Mouse (Mus musculus): ENCODE data around the gene Mrpl54.

Gene Mrpl54

DNA sequence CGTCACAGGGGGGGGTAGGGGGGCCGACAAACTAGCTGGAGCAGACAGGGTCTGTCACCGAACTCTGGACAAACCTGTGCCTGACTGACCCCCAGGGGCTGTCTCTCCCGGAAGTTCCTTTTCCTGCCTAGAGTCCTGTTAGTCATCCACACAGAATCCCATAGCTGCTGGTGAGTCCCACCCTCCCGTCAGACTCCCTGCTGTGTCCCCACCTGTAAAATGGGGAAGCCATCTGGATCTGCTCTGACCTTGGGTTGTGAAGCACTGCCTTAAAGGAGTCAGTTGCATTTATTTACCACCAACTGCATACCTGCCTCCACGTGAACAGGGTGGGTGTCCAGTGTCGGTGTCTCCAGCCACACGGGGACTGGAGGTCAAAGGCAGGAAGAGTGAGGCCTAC, 27.7 kb upstream of the Mrpl54 start:
- no peak for DNase-seq (ENCODE audit: low spot score in 2 of 2)

DNA sequence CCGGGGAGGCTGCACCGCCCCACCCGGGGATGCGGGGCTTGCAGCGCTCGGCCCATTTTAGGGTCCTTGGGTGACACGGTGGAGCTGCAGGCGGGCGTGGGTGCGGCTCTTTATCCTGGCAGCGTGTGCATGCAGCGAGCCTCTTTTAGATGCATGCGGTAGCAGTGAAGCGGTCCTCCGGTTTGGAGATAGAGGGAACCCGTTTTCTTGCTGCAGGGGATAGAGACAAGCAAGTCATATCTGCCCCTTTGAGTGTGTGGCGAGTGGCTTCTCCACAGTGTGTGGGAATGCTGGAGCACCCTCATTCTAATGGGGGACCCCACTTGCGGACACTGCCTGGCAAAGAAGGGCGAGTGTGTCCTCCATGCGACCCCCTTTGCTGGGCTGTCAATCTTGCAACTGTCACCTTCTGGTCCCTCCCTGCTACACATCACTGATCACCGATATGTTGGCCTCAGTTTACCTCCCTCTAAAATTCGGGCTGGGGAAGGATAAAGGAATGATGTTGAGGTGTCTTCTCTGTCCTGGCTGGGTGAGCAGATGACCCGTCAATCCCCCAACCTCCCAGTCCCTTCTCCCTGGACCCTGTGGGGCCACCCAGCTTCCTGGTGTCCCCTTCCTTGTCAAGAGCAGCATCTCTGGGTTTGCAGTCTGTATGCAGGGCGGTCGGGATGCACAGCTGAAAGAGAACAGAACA, 26.7 kb upstream of the Mrpl54 start:
- DNase-seq (ENCODE audit: low spot score in 2 of 2) = no peak

DNA sequence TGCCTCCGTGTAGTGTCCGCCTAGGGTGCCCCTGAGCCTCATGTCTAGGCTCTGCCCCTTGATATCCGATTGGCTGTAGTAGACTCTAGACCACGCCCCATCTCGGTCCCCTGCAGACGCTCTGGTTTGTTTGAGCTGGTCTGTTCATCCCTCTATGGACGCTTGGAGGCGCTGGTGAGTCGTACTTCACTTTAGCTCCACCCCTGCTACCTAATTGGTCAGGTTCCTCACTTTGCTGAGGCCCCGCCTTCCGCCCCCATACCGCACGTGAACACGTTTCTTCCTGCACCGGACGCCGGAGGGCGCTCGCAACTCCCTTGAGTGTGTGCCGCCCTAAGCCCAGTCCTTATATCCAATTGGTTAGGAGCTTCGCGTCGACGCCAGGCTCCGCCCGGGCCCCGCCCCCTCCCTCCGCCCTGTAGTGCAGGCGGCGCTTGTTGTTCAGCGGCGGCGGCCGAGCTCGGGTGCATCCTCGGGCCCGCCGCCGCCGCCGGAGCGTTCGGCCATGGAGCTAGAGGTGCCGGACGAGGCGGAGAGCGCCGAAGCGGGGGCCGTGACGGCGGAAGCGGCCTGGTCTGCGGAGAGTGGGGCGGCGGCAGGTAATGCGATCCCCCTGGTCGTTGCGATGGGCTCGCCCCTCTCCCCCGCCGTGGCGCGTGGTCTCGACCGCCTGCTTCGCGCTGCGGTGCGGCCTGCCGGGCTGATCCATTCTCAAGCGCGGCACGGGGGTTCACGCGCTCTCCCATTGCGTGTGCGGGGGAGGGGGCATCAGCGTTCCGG, 26.0 kb upstream of the Mrpl54 start, which contains the start of gene Pip5k1c:
Gene Pip5k1c (plus strand): TSS at position 410 of the 780 bp plus-strand sequence.
- DNase-seq (ENCODE audit: low spot score in 2 of 2) = peak; percentile 100

DNA sequence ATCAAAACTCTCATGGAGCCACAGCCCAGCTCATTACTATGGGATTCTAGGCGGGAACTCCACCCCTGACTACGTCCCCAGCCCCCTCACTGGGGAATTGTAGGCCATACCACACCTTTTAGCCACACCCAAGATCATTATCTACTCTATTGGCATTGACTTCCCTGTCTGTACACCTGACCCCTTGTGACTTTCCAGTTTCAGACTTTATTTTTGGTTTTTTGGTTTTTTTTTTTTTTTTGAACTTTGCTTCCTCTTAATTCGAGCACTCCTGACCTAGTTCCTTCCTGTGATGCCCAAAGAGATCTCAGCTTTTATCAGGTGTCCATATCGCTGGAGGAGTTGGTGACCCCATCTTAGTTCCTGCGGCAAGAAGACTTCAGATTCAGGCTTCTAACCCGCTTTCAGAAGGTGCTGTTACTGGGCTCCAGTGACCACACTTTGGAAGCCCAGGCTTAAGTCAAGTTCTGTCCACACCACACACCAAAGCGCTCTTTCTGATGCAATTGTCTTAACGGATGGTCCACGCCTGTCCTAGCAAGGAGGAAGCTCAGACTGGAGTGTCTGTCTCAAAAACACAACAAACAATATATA, 24.9 kb upstream of the Mrpl54 start, which contains the start of gene Tjp3:
Gene Tjp3 (minus strand): TSS at position 71 of the 594 bp plus-strand sequence.
- no peak for DNase-seq (ENCODE audit: low spot score in 2 of 2)

DNA sequence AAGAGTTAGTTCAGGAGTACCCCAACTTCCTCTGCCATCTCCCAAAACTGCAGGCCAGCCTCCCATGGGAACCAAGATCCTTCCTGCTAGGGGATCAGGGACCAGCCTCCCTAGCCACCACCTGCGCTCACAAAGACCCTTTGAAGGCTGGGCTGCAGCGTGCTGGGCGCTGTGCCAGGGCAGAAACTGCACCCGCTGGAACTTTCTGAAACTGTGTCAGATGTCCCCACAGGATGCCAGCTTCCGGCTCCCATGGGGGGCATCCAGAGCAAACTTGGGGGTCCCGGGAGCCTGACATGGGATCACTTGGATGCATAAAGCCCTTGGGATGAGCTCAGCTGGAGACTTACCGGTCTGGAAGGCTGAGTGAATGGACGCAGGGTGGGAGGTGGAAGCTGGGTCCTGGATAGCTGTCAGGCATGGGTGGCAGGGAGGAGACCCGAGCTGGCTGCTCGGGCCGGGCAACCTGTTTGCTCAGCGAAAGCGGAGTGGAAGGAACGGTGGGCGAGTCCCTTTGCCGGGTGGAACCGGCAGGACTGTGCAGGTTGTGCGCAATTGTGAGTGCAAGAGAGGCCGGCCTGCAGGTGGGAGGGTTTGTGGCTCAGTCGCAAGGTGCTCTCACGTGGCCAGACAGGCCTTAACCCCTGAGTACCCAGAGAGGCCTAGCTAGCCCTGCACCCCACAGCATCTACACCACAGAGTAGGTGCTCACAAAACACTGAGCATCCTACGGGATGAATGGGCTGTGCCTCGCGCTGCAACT, 24.1 kb upstream of the Mrpl54 start:
- no peak for DNase-seq (ENCODE audit: low spot score in 2 of 2)

DNA sequence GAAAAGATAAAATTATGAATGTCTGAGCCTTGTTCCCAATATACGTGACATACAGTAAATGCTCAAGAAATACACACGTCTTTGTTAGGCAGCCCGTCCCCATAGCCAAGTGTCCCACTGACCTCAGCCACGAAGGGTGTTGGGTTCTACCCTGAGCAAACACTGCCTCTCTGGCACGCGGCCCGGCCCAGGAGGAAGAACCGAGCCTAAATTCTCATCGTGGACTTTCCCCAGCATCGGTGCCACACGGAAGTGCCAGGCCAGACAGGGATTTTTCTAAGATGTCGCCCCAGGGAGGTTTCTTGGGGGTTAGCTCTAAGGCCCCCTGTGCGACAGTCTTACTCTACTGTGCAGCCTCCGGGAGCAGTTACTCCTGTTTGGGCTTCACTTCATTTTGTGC, 23.1 kb upstream of the Mrpl54 start:
- no peak for DNase-seq (ENCODE audit: low spot score in 2 of 2)

DNA sequence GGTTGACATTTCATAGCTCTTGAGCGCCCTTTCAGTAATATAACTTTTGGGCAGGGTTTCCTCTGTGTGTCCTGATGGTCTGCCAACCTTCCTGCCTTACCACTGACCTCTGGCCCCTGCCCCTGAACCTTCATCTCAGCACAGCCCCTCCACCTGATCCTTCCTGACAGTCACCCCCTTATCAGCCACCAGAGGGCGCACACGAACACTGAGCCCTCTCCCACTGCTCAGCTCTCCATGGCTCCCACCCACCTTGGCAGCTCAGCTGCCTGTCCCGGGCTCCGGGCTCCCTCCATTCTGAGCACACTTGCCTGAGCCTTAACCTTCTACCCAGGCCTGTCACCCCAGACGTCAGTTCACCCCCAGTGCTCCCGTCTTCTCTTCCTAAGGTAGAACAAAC, 22.5 kb upstream of the Mrpl54 start:
- DNase-seq (ENCODE audit: low spot score in 2 of 2) = peak in 1 of 2 experiments; percentile 69

DNA sequence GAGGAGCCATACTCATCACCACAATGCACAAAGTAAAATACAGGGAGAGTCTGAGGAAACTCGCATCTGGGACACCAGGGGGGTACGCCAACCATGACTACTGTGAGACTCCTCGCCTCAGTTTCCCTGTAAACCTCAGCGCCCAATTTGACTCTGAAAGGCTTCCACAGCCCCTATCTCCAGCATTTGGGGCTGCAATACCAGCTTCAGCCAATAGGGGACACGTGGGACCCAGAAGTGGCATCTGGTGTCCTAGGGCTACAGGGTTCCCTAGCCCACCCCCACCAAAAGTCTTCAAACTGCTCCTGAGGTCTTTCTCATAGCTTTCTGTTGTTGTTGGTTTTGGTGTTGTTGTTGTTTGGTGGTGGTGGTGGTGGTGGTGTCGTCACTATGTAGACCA, 21.9 kb upstream of the Mrpl54 start:
- DNase-seq (ENCODE audit: low spot score in 2 of 2) = no peak

DNA sequence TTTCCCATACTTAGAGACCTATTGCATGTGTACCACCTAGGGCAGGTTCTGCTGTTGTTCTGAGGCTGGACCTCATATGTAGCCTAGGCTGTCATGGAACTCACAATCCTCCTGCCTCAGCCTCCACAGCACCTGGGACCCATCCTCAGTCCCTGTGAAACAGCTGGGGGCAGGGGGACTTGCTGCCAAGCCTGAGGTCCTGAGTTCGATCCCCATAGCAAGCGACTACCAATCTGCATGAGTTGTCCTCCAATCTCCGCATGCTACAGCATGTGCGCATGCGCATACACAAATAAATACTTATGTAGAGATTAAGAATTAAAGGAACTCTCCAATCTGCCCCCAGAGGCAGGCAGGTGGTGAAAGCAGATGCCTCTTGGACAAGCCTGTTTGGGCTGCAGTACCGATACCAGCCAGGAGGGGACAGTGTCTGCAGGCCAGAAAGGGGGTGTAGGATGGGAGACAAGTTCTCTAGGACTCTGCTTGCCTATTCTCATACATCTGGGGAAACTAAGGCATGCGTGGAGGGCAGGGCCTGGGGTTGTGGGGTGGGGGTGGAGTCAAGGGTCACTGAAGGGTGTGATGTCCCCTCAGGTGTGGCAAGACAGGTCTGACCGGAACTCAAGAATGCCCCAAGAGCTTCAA, 20.9 kb upstream of the Mrpl54 start:
- no peak for DNase-seq (ENCODE audit: low spot score in 2 of 2)

DNA sequence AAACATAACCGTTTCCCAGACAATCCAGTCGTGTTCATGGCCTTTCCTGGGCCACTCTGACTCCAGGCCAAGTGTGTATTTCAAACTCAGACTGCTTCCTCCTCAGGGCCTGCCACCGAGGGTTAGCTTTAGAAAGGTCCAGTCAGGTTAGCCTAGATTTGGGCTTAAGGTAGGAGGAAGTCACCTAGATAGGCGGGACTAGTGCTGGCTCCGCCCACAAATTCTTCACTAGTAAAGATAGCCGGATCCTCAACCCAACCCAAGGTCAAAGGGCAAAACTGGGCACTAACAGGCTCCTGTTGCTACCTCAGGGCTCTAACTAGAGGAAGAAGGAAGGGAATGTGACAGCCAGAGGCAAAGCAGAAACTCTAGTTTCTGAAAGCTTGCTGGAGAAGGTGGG, 19.9 kb upstream of the Mrpl54 start:
- DNase-seq (ENCODE audit: low spot score in 2 of 2) = no peak

DNA sequence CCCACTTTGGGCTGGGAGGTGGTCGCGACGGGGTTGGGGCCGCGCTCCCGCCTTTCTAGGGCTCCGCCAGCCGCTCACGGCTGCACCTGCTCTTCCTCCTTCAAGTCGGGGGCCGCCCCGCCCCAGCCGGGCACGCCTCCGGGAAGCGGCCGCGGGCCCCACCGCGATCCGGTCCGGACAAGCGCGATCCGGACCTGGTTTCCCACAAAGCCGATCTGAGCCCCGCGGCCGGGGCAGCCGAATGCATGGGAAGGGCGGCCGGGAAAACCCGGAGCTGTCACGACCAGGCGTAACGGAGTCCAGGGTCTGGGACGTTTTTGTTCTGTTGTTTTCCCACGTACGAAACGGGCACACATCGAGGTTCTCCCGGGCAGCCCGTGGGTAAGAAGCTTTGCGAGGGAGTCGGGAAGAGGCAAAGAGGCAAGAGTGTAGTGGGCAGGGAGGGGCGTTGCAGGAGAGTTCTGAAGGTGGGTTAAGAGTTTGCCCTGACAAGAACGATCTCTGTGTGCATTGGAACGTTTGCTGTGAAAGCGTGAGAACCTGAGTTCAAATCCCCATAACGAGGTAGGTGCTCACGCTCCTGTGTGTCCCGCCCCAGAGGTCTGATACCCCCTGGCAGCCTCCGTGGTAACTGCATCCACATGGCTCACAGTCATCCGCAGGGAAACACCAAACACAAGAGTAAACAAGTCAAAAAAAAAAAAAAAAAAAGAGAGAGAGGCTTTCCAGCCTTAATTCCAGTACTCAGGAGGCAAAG, 19.1 kb upstream of the Mrpl54 start:
- peak; percentile 78 to 82 for DNase-seq (ENCODE audit: low spot score in 2 of 2)

DNA sequence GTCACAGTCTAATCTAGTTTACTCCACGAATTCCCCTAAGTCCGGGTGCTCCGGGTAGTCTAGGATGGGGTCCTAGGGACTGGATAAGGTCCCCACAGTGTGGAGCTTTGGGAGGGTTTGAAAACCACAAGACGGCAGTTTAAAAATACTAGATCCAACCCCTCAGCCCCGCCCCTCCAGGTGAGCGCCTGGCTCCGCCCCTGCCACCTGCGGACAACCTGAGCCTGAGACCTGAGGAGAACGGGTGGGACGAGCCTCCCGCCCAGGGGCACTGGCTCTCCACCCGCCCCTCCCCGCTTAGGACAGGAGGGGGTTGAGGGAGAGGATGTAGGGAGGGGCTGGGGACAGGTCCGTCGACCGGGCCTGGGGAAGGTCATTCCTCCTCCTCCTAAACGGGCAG, 18.0 kb upstream of the Mrpl54 start:
- DNase-seq (ENCODE audit: low spot score in 2 of 2) = no peak

DNA sequence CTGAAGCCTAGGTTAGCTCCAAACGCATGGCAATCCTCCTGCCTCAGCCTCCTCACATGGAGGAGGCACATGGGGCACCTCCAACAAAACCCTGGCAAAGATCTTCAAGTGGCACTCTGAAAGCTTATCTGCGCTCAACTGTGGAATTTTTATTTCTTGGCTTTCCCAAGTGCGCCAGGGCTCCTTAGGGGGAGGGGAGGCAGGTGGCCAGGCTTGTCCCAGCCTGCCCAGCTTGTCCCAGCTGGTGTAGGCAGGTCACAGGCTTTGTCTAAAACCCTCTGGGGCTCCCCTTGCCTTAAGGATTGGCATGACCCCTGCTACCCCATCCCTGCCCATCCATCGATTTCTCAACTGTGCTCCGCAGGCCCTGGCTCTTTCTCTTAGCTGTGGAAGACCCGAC, 17.5 kb upstream of the Mrpl54 start:
- no peak for DNase-seq (ENCODE audit: low spot score in 2 of 2)

DNA sequence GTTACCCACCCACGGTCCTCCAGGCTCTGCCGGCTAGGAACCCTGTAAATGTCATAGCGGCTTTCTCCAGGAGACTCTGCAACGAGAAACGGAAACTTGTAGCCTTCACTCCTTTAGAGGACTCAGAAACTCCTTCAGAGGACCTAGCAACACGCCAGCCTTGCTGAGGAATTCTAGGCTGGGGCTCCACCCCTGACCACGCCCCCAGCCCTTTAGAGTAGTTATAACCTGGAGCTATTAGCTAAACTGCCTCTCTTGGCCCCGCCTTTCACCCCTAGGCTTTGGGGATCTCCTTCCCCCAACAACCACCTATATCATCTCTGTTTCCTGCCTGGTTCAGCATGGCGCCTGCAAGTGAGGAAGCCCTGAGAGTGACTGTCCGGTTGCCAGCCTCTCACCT, 12.8 kb upstream of the Mrpl54 start:
- DNase-seq (ENCODE audit: low spot score in 2 of 2) = no peak

DNA sequence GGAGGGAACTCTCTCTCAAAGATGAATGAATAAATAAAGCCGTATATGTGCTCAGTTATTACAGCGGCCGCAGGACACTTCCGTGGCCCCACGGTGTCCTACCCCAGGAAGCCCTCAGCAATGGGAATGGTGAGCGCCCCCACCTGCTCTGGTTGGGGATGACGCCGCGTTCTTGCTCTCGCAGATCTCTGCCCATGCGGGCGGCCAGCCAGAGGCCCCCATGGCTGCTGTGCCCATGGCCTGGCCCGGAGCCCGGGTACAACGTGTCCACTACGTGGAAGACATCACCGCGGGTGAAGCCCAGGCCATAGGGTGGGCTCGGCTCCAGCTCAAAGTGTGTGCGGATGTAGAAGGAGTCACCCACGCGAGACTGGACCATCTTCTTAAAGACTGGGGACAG, 10.9 kb upstream of the Mrpl54 start:
- no peak for DNase-seq (ENCODE audit: low spot score in 2 of 2)

DNA sequence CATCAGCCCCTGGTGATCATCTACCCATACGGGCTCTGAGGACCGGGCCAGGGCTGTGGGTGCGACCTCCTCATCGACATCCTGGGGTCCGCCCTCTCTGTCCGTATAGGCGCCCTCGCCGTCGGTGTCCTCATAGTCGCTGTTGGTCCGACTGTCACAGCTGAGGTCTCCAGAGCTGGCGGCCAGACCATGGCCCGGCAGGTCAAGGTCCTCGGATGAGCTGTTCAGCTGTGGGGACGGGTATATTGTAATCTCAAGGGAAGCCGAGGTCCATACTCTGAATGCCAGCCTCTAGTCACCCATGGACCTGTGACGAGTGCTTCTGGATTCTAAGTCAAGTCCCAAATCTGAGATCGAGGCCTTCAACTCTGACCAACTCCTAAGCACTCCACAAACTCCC, 7.1 kb upstream of the Mrpl54 start:
- no peak for DNase-seq (ENCODE audit: low spot score in 2 of 2)

DNA sequence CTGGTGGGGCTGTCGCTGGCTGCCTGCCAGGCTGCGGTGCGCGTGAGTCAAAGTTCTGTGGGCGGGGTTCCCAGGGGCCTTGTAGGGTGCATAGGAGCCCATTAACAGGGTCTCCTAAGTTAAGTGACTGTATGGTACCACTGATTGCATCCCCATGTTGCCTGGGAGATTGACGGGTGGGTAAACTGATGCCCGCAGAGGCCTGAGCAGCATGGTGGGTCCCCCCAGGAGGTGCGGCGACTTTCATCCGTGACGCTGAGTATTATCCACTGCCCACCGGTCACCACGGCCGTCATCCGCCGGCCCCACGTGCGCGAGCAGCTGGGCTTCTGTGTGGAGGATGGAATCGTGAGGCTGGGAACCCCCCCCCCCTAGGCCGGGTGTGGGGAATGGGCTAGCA, 5.6 kb upstream of the Mrpl54 start:
- DNase-seq (ENCODE audit: low spot score in 2 of 2) = no peak

DNA sequence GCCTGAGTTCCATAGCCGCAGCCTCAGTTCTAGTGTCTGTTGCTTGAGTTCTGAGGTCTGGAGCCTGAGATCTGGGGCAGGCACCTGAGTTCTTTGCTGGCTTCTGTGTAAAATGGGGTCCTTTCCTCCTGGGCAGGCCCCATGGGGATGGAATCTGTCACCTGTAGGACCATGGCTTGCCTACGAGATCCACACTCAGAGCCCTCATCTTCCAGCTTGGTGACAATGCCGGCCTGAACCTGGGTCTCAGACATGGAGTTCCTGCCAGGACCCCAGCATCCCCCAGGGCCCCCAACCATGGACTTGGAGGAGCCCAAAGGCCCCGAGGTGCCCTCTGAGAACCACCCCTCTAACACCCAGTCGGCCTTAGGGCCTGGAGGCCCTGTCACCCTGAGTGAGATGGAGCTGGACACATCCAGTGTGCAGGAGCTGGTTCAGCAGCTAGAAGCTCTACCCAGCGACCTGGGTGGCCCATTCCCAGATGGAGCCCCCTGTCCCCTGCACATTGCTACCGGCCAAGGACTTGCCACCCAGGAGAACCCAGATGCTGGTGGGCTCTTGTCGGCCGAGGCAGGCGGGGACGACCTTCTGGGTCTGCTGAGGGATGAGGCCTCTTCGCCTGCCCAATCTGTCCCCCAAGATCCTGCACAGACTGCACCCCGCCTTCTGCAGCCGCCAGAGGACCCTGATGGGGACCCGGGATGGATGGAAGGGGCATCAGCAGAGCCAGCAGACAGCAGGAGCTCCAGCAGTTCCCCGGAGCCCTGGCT, 2.1 kb upstream of the Mrpl54 start:
- no peak for DNase-seq (ENCODE audit: low spot score in 2 of 2)

DNA sequence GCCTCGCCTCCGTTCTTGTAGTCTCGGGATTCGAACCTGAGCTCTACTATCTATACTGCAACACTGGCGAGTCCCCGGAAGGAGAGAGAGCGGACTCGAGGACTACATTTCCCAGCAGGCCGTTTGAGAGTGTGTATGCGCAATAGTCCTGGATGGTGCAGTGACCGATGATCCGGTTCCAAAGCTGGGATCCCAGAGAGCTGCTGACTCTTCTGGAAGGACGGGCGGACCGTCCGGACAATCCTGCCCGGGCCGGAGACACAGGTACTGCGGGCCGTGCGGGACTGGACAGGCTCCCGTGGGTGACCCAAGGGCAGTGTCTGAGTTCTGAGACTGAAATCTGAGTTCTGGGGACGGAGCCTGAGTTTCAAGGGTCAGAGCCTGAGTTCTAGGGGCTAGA, 1.3 kb upstream of the Mrpl54 start:
- peak; percentile 83 to 93 for DNase-seq (ENCODE audit: low spot score in 2 of 2)

DNA sequence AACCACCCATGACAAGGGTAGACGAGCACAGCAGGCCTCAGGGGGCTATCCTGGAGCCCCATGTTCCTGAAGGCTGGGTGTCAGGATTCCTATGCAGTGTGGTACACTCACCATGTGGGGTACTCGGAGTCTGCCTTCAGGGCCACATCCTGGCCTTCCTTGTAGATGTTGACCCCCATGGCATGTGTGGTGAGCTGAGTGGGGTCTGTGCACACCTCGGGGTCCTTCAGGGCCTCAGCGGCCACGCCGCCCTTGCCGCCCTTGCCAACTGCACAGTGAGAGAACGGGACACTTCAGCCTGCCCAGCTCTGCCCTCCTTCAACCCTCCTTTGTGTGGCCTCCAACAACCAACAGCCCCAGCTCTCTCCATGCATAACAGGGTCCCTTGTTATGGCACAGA, 1.2 kb downstream of the Mrpl54 start:
- no peak for DNase-seq (ENCODE audit: low spot score in 2 of 2)
